Mouse (Mus musculus): ENCODE measurements at regions not wholly inside any gene's neighbourhood (a gene's known extent, or its start where the extent isn't known, plus 50 kb on each side); places are given as distances from the start of the nearest gene placed in this dataset.
A peak's percentile ranks its signal among the peaks of the same experiment; 100 is the strongest.

- Histone ChIP-seq H3K9me3 (replicated peaks) (no peaks in the 10 kb centered on the region), H3K27ac (no peak overlapping the region), H3K36me3 (ENCODE audit: poor library complexity, severe bottlenecking) (no peaks in the 10 kb centered on the region), H3K9ac (no peak overlapping the region), H3K4me3 (no peak overlapping the region), H3K27me3 (no peaks in the 10 kb centered on the region), H3K4me2 (no peak overlapping the region), H3K4me1 (no peaks in the 10 kb centered on the region)
- ATAC-seq: peak; percentile 85
- 47% methylated on average over 6 of the region's 6 CpGs for WGBS
Measured at GRCm38 (mm10) chr5:62939050-62939449, 125.4 kb downstream of the Dthd1 start.

Measured in forebrain, embryonic 13.5 days (tissue).